Mouse (Mus musculus) CD8-positive naive resting alpha-beta T cell, adult 2 months (primary cell): Measurements from ENCODE around the gene Cdk18.
A peak's percentile ranks its signal among the peaks of the same experiment; 100 is the strongest.

Experiments
- DNase-seq, 2 experiments: peaks; one replicate each; pipeline ENCODE4 v3.0.0; 2022; ENCODE audit warnings: low read depth in 2 of 2, low spot score in 2 of 2

Gene Cdk18

GRCm38 (mm10) chr1:132121895-132122294 is 17.6 kb downstream of the Cdk18 start:
- DNase-seq: no peak

GRCm38 (mm10) chr1:132121236-132121635 is 18.2 kb downstream of the Cdk18 start:
- peak; percentile 40 to 54 for DNase-seq

- DNase-seq: peak; percentile 62 to 64
Observed at GRCm38 (mm10) chr1:132116606-132117005, 22.9 kb downstream of the Cdk18 start.

- DNase-seq: no peak
Observed at GRCm38 (mm10) chr1:132113098-132113497, 26.4 kb downstream of the Cdk18 start.

GRCm38 (mm10) chr1:132112426-132112825 is 27.1 kb downstream of the Cdk18 start:
- no peak for DNase-seq

- no peak for DNase-seq
Observed at GRCm38 (mm10) chr1:132111411-132111810, 28.1 kb downstream of the Cdk18 start.

GRCm38 (mm10) chr1:132109368-132109767 is 30.1 kb downstream of the Cdk18 start:
- DNase-seq: no peak

GRCm38 (mm10) chr1:132104353-132104752 is 35.1 kb downstream of the Cdk18 start:
- DNase-seq: no peak

- DNase-seq: no peak
Observed at GRCm38 (mm10) chr1:132101953-132102697, 37.4 kb downstream of the Cdk18 start.

- DNase-seq: no peak
Observed at GRCm38 (mm10) chr1:132099775-132100174, 39.7 kb downstream of the Cdk18 start.

GRCm38 (mm10) chr1:132099016-132099415 is 40.5 kb downstream of the Cdk18 start:
- DNase-seq: no peak

- DNase-seq: no peak
Observed at GRCm38 (mm10) chr1:132098076-132098475, 41.4 kb downstream of the Cdk18 start.

GRCm38 (mm10) chr1:132095356-132096004 is 44.0 kb downstream of the Cdk18 start:
- no peak for DNase-seq

GRCm38 (mm10) chr1:132093269-132093668 is 46.2 kb downstream of the Cdk18 start:
- DNase-seq: no peak

GRCm38 (mm10) chr1:132090266-132090665 is 49.2 kb downstream of the Cdk18 start:
- DNase-seq: no peak

- DNase-seq: no peak
Observed at GRCm38 (mm10) chr1:132089767-132090166, 49.7 kb downstream of the Cdk18 start.

GRCm38 (mm10) chr1:132088181-132088671 is 51.3 kb downstream of the Cdk18 start:
- no peak for DNase-seq

GRCm38 (mm10) chr1:132085181-132086049 is 54.1 kb downstream of the Cdk18 start:
- no peak for DNase-seq

GRCm38 (mm10) chr1:132078413-132078812 is 61.1 kb downstream of the Cdk18 start:
- no peak for DNase-seq

GRCm38 (mm10) chr1:132075576-132075975 is 63.9 kb downstream of the Cdk18 start:
- no peak for DNase-seq

- DNase-seq: no peak
Observed at GRCm38 (mm10) chr1:132070659-132071058, 68.8 kb downstream of the Cdk18 start.
